Mouse (Mus musculus) kidney, postnatal 36 days (tissue): Measurements from ENCODE around the gene Pheta1.
"Not testable (repeated sequence)": the region's sequence is repeated elsewhere in the genome, so short reads cannot be mapped to it uniquely, and the experiment has no call there.

Experiments used
- DNase-seq, 2 experiments: peaks; one replicate each; pipeline ENCODE4 v3.0.0; 2021 to 2022; ENCODE audit warnings: mixed read lengths in 2 of 2

Gene Pheta1

DNA sequence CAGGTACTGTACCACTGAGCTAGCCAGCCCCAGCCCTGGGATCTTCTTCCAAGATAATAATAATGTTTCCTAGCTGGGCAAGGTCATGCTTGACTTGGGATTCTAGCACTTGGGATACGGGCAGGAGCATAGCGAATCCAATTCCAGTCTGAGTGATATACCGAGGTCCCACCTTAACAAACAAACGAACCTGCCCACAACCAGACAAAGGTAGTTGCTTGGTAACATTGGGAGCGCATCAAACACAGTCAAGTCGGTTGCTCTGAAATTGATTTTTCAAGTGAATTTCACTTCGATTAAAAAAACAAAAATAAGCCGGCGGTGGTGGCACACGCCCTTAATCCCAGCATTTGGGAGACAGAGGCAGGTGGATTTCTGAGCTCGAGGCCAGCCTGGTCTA, 2.5 kb upstream of the Pheta1 start:
- no peak for DNase-seq

GRCm38 (mm10) chr5:121847269-121847668, 1.5 kb upstream of the Pheta1 start:
- DNase-seq: not testable (repeated sequence)

GRCm38 (mm10) chr5:121848035-121848519, 707 bp upstream of the Pheta1 start:
- DNase-seq: peak; percentile 74 to 75

DNA sequence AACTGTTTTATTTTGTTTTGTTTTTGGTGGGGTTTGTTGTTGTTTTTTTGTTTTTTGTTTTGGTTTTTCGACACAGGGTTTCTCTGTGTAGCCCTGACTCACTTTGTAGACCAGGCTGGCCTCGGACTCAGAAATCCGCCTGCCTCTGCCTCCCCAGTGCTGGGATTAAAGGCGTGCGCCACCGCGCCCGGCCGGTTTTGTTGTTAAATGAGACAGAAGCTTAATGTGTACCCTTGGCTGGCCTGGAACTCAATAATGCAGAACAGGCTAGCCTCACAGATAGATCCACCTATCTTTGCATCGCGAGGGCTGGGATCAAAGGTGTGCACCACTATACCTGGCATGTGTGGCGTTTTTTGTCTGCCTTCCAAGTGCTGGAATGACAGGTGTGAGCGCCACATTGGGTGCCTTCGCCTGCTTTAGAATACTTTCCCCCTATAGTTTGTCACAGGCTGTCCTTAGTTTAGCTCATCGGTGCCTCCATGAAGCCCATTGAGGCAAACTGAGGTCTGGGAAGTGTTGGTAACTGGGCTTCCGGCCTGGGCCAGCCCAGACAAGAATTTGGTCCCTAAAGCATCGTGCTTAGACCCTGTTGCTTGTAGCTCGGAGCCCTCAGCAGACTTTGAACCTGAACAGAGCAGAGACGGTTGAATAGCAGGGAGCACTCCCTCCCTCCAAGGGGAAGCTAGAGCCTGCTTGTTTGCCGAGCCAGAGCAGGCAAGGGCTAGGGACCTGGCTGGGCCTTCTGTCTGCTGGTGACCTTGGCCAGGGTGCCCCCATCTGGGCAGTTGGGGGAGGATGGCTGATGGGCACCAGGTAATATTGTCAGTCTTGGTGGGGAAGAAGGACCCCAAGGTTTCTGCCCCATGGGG, 930 bp downstream of the Pheta1 start:
- peak; percentile 63 to 71 for DNase-seq

- peak; percentile 78 to 81 for DNase-seq
Observed at GRCm38 (mm10) chr5:121853368-121854051, 4.7 kb downstream of the Pheta1 start.

GRCm38 (mm10) chr5:121854768-121855167, 6.0 kb downstream of the Pheta1 start:
- no peak for DNase-seq

- peak in 1 of 2 experiments; percentile 15 for DNase-seq
Observed at GRCm38 (mm10) chr5:121856740-121857139, 8.0 kb downstream of the Pheta1 start.

DNA sequence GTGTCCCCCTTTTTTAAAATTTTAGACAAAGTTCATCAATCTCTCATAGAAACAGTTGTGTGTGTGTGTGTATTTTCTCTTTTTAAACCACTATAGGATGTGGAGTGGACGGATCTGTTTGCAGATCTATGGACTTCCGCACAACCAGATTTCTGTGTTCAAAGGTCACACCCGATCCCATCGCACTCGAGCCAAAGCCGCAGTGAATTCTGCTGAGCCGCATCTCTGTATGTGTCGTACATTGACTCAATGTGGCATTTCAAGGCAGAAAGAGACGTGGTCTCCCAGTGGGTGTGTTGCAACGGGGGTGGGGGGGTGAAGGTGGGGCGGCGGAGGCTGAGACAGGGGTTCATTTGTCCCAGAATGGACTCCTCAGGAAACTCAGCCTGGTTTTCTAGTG, 9.6 kb downstream of the Pheta1 start:
- no peak for DNase-seq

GRCm38 (mm10) chr5:121861964-121862363, 13.2 kb downstream of the Pheta1 start:
- no peak for DNase-seq

DNA sequence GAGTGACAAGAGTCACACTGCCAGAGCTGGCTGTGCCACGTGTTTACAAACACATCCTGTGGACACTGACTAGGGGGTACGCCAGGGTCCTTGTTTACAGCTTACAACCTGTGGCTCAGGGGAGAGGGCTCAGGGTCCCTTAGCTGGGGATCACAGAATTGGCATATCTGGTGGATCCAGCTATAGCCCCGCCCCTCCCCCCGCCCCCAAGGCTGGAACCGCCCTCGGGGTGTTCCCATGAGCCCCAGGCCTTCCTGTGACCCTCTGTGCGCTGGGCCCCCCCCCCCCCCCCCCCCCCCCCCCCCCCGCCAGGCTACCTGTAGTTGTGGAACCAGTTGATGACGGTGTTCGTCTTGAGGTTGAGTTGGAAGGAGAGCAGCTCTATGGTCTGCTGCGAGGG, 15.5 kb downstream of the Pheta1 start:
- no peak for DNase-seq

DNA sequence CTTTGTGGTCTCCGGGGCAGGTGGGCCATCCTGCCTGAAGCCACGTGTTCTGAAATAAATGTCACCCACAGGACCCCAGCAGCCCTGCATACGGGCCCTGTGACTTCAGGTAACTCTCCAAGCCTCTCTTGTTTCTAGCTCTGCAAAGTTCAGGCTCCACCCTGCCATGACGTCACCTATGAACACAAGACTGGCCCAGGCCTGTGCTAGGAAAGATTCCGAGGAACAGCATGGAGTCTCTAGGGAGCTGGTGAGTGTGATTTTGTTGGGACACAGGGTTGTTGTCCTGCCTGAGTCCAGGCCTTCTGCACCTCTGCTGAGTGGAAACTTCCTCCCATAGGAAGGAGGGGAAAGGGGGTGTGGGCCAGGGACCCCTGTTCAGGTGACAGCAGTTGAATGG, 19.2 kb downstream of the Pheta1 start:
- peak in 1 of 2 experiments; percentile 26 for DNase-seq

DNA sequence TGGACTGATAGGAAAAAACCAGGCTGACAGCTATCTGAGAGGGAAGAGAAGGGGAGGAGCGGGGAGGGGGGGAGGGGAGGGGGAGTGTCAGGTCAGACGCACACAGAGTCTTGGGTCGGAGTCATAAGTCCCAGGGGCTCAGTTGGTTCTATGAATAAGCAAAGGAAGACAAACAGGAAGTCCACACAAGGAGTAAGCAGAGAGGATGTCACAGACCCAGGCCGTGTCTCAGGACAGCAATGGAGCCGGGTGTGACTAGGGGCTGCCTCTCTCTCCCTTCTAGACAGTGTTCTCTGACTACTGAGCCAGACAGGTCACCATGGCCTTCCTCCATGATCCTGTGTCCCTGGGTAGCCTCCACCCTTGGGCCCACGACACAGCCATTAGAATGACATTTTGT, 22.0 kb downstream of the Pheta1 start:
- DNase-seq: no peak

DNA sequence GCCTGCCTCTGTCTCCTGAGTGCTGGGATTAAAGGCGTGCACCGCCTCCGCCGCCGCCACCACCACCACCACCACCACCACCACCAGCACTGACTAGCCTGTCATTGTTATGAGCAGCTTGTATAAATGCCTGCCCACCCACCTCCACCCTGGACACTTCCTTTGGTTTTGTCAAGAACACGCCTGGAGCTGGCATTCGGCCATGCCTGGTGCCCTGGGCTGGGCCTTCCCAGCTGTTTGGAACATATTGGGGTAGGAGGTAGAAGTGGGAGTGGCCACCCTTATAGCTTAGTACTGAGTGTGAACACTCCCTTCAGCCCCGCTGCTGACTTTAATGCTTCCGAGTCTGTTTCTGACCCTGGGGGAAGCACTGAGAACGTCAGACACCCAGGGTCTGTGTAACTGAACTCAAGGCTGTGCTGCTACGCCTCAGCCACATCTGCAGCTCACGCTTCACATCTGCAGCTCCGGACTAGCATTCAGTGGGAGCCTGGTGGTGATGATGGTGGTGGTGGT, 22.8 kb downstream of the Pheta1 start:
- peak in 1 of 2 experiments; percentile 37 for DNase-seq

- DNase-seq: peak; percentile 71 to 93
Observed at GRCm38 (mm10) chr5:121872158-121872557, 23.4 kb downstream of the Pheta1 start.

GRCm38 (mm10) chr5:121875041-121875440, 26.3 kb downstream of the Pheta1 start:
- no peak for DNase-seq

DNA sequence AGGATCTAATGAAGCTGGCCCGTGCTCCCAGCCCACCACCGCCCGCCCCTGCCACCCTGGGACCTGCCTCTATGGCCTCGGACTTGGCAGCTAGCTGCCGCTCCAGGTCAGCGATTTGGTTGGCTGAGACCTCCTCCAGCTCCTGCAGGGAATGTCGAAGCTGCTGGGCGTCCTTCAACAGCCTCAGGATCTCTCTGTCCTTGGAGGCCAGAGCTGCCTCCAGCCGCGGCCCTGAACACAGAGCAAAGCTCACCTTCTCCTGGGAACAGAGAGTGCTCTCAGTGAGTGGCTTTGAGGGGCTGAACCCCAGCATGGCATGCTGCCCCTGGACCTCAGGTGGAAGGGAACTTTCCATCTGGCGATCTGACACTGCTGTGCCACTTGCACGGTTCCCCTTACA, 28.1 kb downstream of the Pheta1 start:
- no peak for DNase-seq

DNA sequence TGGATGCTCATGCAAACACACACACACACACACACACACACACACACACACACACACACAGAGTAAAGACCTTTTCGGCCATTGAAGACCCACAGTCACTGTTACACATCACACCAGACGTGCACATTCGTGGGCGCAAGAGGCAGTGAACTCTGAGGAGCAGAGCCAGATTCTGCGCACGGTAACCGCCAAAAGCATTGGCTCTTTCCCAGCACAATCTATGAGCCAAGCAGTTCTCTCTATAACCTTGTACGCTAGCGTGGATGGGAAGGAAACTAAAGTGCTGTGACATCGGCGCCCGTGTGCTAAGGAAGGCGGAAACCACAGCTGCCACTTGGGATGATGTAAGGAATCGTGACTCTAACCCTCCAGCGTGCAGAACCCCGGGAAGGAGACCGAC, 29.9 kb downstream of the Pheta1 start:
- DNase-seq: no peak

GRCm38 (mm10) chr5:121879211-121879610, 30.4 kb downstream of the Pheta1 start:
- DNase-seq: peak; percentile 36 to 76

DNA sequence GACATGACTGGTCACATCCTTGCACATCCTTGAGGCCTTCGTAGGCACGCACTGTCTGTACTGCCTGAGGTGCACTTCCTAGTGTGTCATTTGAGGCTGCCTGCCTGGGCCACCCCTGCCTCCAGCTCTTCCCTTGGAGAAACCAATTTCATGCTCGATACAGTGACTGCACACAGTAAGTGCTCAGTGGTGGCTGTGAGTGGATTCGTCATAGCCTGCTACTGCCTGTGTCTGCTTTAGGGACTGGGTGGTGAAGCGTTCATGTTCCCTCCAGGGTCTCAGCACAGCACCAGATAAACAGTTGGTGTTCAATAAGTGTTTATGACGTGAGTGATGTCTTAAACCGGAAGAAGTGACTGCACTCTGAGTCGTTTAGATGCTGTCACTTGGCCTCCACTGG, 34.6 kb downstream of the Pheta1 start:
- DNase-seq: no peak

DNA sequence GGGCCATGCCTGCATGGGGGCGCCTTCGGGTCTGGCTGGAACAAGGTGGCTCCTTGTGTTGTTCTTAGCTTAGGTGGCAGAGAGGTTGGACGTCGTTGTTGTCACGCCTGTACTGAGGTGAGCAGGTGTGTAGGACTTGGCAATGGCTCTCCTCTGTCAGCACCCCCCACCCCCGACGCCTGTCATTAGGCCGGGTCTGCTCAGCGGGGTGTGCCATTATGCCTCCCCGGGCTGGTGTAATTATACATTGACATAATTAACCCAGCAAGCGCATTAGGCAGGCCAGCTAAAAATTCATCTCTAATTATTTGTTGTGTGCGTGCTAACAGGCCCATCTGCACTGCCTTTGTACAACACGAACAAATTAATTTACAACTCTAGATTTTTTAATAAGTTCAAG, 40.6 kb downstream of the Pheta1 start:
- no peak for DNase-seq

DNA sequence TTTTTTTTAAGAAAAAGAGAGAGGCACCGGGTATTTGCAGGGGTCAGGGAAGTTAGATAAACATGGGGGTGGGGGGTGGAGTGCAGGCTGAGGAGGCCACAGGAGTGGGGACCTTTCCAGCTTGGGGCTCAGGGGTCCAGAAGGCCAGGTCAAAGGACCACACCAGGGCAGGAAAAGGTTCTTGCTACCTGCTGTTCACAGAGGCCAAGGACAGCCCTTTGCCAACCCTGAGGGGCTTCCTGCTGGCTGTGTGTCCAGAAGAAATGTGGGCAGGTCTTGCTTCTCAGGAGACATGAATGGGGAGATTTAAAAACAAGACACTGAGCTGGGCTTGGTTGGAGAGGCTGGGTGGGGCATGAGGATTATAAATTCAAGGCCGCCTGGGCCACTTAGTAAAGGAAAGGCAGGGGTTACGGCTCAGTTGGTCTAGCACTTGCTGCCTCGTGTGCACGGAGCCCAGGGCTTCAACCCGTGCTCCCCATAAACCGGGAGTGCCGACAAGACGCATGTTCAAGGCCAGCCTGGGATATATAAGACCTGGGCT, 41.1 kb downstream of the Pheta1 start:
- DNase-seq: no peak

- no peak for DNase-seq
Observed at GRCm38 (mm10) chr5:121890925-121891324, 42.1 kb downstream of the Pheta1 start.

- no peak for DNase-seq
Observed at GRCm38 (mm10) chr5:121892281-121892680, 43.5 kb downstream of the Pheta1 start.
